Mouse (Mus musculus): ENCODE data around the gene Hadhb.

DNA sequence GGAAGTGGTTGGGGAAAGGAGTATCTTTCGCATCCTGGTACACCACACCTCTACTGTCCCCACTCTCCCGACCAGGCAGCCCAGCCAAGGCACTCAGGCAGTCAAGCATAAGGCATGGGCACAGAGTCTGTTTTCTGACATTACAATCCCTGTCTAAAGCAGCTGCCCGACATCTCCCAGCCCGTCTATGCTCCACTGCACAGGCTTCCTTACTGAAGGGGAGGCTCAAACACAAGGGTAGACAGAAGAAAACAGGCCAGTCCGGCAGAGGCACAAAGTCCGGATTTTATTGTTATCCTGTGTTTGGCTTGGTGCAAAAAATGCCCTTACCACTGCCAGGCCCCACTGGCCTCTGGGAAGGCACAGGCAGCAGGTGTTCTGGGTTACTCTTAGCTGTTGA is 35.9 kb upstream of the Hadhb start:
- TF ChIP-seq CTCF (IDR thresholded peaks at IDR 0.05; ENCODE audit: low read depth) (no peak), EP300 (IDR thresholded peaks at IDR 0.05; ENCODE audit: low read depth) (no peak)

Measured in liver, postnatal 0 days (tissue).